Mouse (Mus musculus) bone marrow macrophage, adult 2 months (primary cell): ENCODE measurements around the gene Zmym1.

Source experiments
- CTCF ChIP-seq: IDR thresholded peaks from 2 replicates; pipeline ENCODE4 v1.5.1; 2012; ENCODE audit warnings: low read depth, mild to moderate bottlenecking, low read length, moderate library complexity
- POLR2A ChIP-seq: IDR thresholded peaks from 2 replicates; pipeline ENCODE4 v1.6.1; 2012; ENCODE audit warnings: mild to moderate bottlenecking, low read depth, low read length, borderline replicate concordance

- TF ChIP-seq CTCF (no peak), POLR2A (no peak)
Observed at GRCm38 (mm10) chr4:127054522-127055198, 6.3 kb downstream of the Zmym1 start.
